18 mouse cellular contexts compared by ENCODE assay signal in the genomic region with DNA sequence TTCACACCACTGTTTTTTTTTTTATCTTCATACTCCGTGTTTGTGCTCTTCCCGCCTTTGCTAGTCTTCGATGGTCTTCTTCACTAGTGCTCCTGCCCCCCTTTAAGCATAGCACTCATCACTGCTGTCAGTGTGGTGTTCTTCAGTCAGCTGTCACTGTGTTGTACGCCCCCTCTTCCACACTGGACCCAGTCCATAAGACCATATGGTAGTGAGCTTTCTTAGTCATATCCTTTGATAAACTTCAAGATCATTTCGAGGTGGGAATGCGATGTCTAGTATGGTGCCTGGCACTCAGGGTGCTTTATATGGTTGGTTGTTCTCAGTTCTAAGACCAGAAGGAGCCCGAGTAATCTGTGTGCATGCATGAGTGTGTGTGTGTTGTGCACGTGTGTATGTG. TPM values are rescaled to one million over a fixed set of nuclear protein-coding genes. Genes with fewer than 3 reads are reported as not detected.
A peak's percentile ranks its signal among the peaks of the same experiment; 100 is the strongest.
DNase-seq lines count a peak whose midpoint lies in the region; ATAC-seq and TF ChIP-seq lines count a peak whose summit lies in the region.
"Had no signal": no experiment of that assay in that cellular context is flagged by ENCODE, and none has a peak within 500 bp of the region (broad histone marks: within the 10 kb centered on the region; RNA-seq: fewer than 3 reads in every experiment).

No protein-coding gene starts in this region.

- peak; percentile 49 for DNase-seq in layer of hippocampus, adult 11-12 months (ENCODE audit: low spot score)
- no peak for DNase-seq in layer of hippocampus, postnatal 25 days (ENCODE audit: extremely low spot score in 1 of 2, low spot score in 1 of 2)
- peak; percentile 52 to 70 for DNase-seq in right cerebral cortex, postnatal 10 days (ENCODE audit: low spot score in 2 of 2)
- no peak for DNase-seq in right cerebral cortex, postnatal 14 days
- DNase-seq in midbrain, embryonic 11.5 days (ENCODE audit: low spot score, missing footprints): no peak
- DNase-seq in kidney, adult 2 months: no peak
- DNase-seq: adrenal gland, postnatal 25 days had no signal

- no peak for TF ChIP-seq CTCF in kidney, adult 2 months (conservative IDR thresholded peaks at IDR 0.05; ENCODE audit: insufficient read depth, insufficient read length, low read depth, low read length)

- peaks cover 11% of the 10 kb centered on the region for H3K36me3 ChIP-seq in lung, embryonic 15.5 days
- H3K36me3 ChIP-seq in midbrain, embryonic 11.5 days (ENCODE audit: control insufficient read depth, insufficient read depth, low read length): peaks cover 4% of the 10 kb centered on the region; the same call in 1 of the 2 replicates
- H3K36me3 ChIP-seq in kidney, adult 2 months (ENCODE audit: control insufficient read depth, insufficient read depth, low read length): no peaks in the 10 kb centered on the region

- no peak overlapping the region for H3K4me3 ChIP-seq in lung, embryonic 15.5 days
- H3K4me3 ChIP-seq in midbrain, embryonic 11.5 days (ENCODE audit: low read depth, low read length): no peak overlapping the region
- H3K4me3 ChIP-seq in kidney, adult 2 months (ENCODE audit: insufficient read depth, low read depth, low read length): no peak overlapping the region
- H3K4me3 ChIP-seq: hindbrain, embryonic 10.5 days; liver, embryonic 12.5 days; neural tube, embryonic 12.5 days had no signal

- no peaks in the 10 kb centered on the region for H3K27me3 ChIP-seq in lung, embryonic 15.5 days
- H3K27me3 ChIP-seq in midbrain, embryonic 11.5 days (ENCODE audit: control insufficient read depth, insufficient read depth, low read length): no peaks in the 10 kb centered on the region
- no peaks in the 10 kb centered on the region for H3K27me3 ChIP-seq in kidney, adult 2 months (replicated peaks; ENCODE audit: control insufficient read depth, insufficient read depth, low read length)
- H3K27me3 ChIP-seq: liver, embryonic 12.5 days; neural tube, embryonic 12.5 days had no signal

- H3K4me2 ChIP-seq in lung, embryonic 15.5 days: 0 out of 2 replicates have a peak overlapping the region, but pooled peaks have one; percentile 14
- no peak overlapping the region for H3K4me2 ChIP-seq in midbrain, embryonic 11.5 days
- H3K4me2 ChIP-seq: liver, embryonic 12.5 days; neural tube, embryonic 12.5 days had no signal

- H3K9me3 ChIP-seq in lung, embryonic 15.5 days: no peaks in the 10 kb centered on the region
- H3K9me3 ChIP-seq in midbrain, embryonic 11.5 days (ENCODE audit: control insufficient read depth, low read length): no peaks in the 10 kb centered on the region
- H3K9me3 ChIP-seq: hindbrain, embryonic 10.5 days; liver, embryonic 12.5 days; neural tube, embryonic 12.5 days had no signal

- H3K4me1 ChIP-seq in lung, embryonic 15.5 days: peaks cover 41% of the 10 kb centered on the region
- no peaks in the 10 kb centered on the region for H3K4me1 ChIP-seq in midbrain, embryonic 11.5 days (ENCODE audit: control insufficient read depth, insufficient read depth, low read length)
- no peaks in the 10 kb centered on the region for H3K4me1 ChIP-seq in kidney, adult 2 months (ENCODE audit: control insufficient read depth, insufficient read depth, low read length)
- H3K4me1 ChIP-seq: hindbrain, embryonic 10.5 days; neural tube, embryonic 12.5 days had no signal

- ATAC-seq in lung, embryonic 15.5 days (ENCODE audit: borderline replicate concordance, extremely low read depth, low FRiP score, low TSS enrichment): peak; percentile 84; the same call in 1 of the 2 replicates
- no peak for ATAC-seq in midbrain, embryonic 11.5 days (ENCODE audit: low FRiP score)
- ATAC-seq: liver, embryonic 12.5 days had no signal

- 56% methylated on average over 8 of the region's 8 CpGs for WGBS in lung, embryonic 15.5 days
- 94% methylated on average over 8 of the region's 8 CpGs for WGBS in midbrain, embryonic 11.5 days
- WGBS in kidney, adult 2 months: 91% methylated on average over 8 of the region's 8 CpGs

- H3K9ac ChIP-seq in lung, embryonic 15.5 days: no peak overlapping the region
- no peak overlapping the region for H3K9ac ChIP-seq in midbrain, embryonic 11.5 days (ENCODE audit: low read length)
- H3K9ac ChIP-seq: liver, embryonic 12.5 days; neural tube, embryonic 12.5 days had no signal

- no peak for TF ChIP-seq POLR2A in kidney, adult 2 months (IDR thresholded peaks at IDR 0.05; ENCODE audit: low read depth, low read length)

- peak overlapping the region; percentile 94 for H3K27ac ChIP-seq in lung, embryonic 15.5 days
- H3K27ac ChIP-seq in midbrain, embryonic 11.5 days (ENCODE audit: low read depth, low read length): no peak overlapping the region
- H3K27ac ChIP-seq in kidney, adult 2 months (ENCODE audit: insufficient read depth, low read depth, low read length): no peak overlapping the region
- H3K27ac ChIP-seq: hindbrain, embryonic 10.5 days; liver, embryonic 12.5 days; neural tube, embryonic 12.5 days had no signal

RNA-seq across cellular contexts. Expression of a gene that starts 37.4 kb away (rescaled TPM):
- total RNA-seq in layer of hippocampus, postnatal 25 days (2021): 1 to 10 TPM in 1 of 2 experiments, under 1 TPM in 1; 0.49 to 1.1 TPM
- 2.8 and 9.3 TPM in 2 replicates for polyA plus RNA-seq in lung, embryonic 15.5 days (2015; fragmentation: Nextera tagmentation; extraction: Ambion mirVana)
- 0.12 TPM in 1 of 2 replicates, not detected in the other for polyA plus RNA-seq in midbrain, embryonic 11.5 days (2014; fragmentation: Nextera tagmentation; extraction: Ambion mirVana)
- 0.06 TPM in 1 of 2 replicates, not detected in the other for polyA plus RNA-seq in kidney, adult 2 months (2012; rRNA removed)
- total RNA-seq: adrenal gland, postnatal 25 days; common myeloid progenitor, adult 5-6 weeks; left cerebral cortex, adult 8-10 months; megakaryocyte, adult 5-6 weeks; midbrain, postnatal 0 days had no signal
- polyA plus RNA-seq: embryonic facial prominence, embryonic 14.5 days; hindbrain, embryonic 10.5 days; intestine, embryonic 14.5 days; kidney, embryonic 16.5 days; midbrain, postnatal 0 days had no signal

RNA-seq across cellular contexts. Expression of a gene that starts 43.4 kb away (rescaled TPM):
- total RNA-seq in layer of hippocampus, postnatal 25 days (2021): 100 to 1,000 TPM; 349 to 354 TPM
- 24.8 and 28.0 TPM in 2 replicates for polyA plus RNA-seq in lung, embryonic 15.5 days (2015; fragmentation: Nextera tagmentation; extraction: Ambion mirVana)
- 27.0 and 27.1 TPM in 2 replicates for polyA plus RNA-seq in midbrain, embryonic 11.5 days (2014; fragmentation: Nextera tagmentation; extraction: Ambion mirVana)
- polyA plus RNA-seq in kidney, adult 2 months (2012; rRNA removed): 30.2 and 34.2 TPM in 2 replicates

RNA-seq across cellular contexts. Expression of a gene that starts 56.4 kb away (rescaled TPM):
- 10 to 100 TPM; 15.5 to 17.3 TPM for total RNA-seq in layer of hippocampus, postnatal 25 days (2021)
- 79.8 and 81.5 TPM in 2 replicates for polyA plus RNA-seq in lung, embryonic 15.5 days (2015; fragmentation: Nextera tagmentation; extraction: Ambion mirVana)
- 59.3 and 68.1 TPM in 2 replicates for polyA plus RNA-seq in midbrain, embryonic 11.5 days (2014; fragmentation: Nextera tagmentation; extraction: Ambion mirVana)
- polyA plus RNA-seq in kidney, adult 2 months (2012; rRNA removed): 1.6 and 1.7 TPM in 2 replicates

Comparison
In these comparisons a context has a peak if more than half of its experiments do, and no peak if none do; other contexts are left out.
1. DNase-seq: peak in layer of hippocampus, adult 11-12 months (single experiment) and right cerebral cortex, postnatal 10 days (2 of 2); none in layer of hippocampus, postnatal 25 days (0 of 2), right cerebral cortex, postnatal 14 days (single experiment), midbrain, embryonic 11.5 days (single experiment) and kidney, adult 2 months (single experiment).
2. RNA of a gene that starts 56.4 kb away (polyA plus RNA-seq): 79.8 to 81.5 TPM in lung, embryonic 15.5 days and 59.3 to 68.1 TPM in midbrain, embryonic 11.5 days; 1.6 to 1.7 TPM in kidney, adult 2 months; every median in the first group is over 10 times any median in the second.